In the genomic region with DNA sequence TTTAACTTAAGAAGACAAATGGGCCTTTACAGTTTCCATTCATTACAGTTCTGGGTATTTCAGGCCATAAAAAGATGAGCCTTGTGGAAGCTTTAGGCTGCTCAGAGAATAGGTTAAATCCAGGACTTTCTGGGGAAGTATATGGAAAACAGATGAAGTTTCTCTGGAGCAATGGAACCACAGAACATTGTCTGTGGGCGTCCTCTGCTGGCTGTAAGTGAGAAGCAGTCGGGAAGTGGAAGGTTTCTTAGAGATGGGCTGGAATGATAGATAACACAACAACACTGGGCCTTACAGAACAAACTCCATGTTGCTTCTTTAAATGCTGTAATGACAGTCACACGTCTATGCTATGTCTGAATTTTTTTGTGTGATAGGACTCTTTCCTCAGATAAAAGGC, we compare ENCODE assay signal across 8 mouse cellular contexts. TPM values are rescaled to one million over a fixed set of nuclear protein-coding genes. Genes with fewer than 3 reads are reported as not detected.
A peak's percentile ranks its signal among the peaks of the same experiment; 100 is the strongest.
DNase-seq lines count a peak whose midpoint lies in the region; ATAC-seq lines count a peak whose summit lies in the region.

No protein-coding gene starts in this region.

- H3K4me1 ChIP-seq in midbrain, embryonic 11.5 days (ENCODE audit: control insufficient read depth, insufficient read depth, low read length) = no peaks in the 10 kb centered on the region; the same call in 1 of the 2 replicates
- H3K4me1 ChIP-seq in midbrain, embryonic 16.5 days (ENCODE audit: control insufficient read depth, insufficient read depth, low read length) = no peaks in the 10 kb centered on the region

- peak; percentile 54 for DNase-seq in embryo, embryonic 10 days (ENCODE audit: low spot score)
- no peak for DNase-seq in embryo, embryonic 9.5 days (ENCODE audit: extremely low spot score)
- peak; percentile 82 for DNase-seq in midbrain, embryonic 11.5 days (ENCODE audit: low spot score, missing footprints)
- DNase-seq in cerebellum, adult 9-10 months = peak; percentile 21
- DNase-seq in kidney, postnatal 10 days = peak; percentile 82
- DNase-seq in mesoderm, embryonic 11.5 days (ENCODE audit: low read depth, low spot score) = peak; percentile 31
- no peak for DNase-seq in c-Kit-positive CD71-positive TER-119-positive erythroid progenitor cells, embryonic 14.5 days (ENCODE audit: low spot score)

- no peak overlapping the region for H3K9ac ChIP-seq in midbrain, embryonic 11.5 days (ENCODE audit: low read length)
- no peak overlapping the region for H3K9ac ChIP-seq in midbrain, embryonic 16.5 days (ENCODE audit: low read depth, low read length)

- no peaks in the 10 kb centered on the region for H3K9me3 ChIP-seq in midbrain, embryonic 11.5 days (ENCODE audit: control insufficient read depth, low read length)
- H3K9me3 ChIP-seq in midbrain, embryonic 16.5 days (replicated peaks; ENCODE audit: control insufficient read depth, low read length, poor library complexity, severe bottlenecking) = no peaks in the 10 kb centered on the region

- H3K27ac ChIP-seq in midbrain, embryonic 11.5 days (ENCODE audit: low read depth, low read length) = no peak overlapping the region
- no peak overlapping the region for H3K27ac ChIP-seq in midbrain, embryonic 16.5 days (ENCODE audit: low read length)

- H3K27me3 ChIP-seq in midbrain, embryonic 11.5 days (ENCODE audit: control insufficient read depth, insufficient read depth, low read length) = no peaks in the 10 kb centered on the region
- H3K27me3 ChIP-seq in midbrain, embryonic 16.5 days (ENCODE audit: control insufficient read depth, insufficient read depth, low read depth, low read length) = no peaks in the 10 kb centered on the region

- H3K36me3 ChIP-seq in midbrain, embryonic 11.5 days (ENCODE audit: control insufficient read depth, insufficient read depth, low read length) = no peaks in the 10 kb centered on the region
- no peaks in the 10 kb centered on the region for H3K36me3 ChIP-seq in midbrain, embryonic 16.5 days (ENCODE audit: control insufficient read depth, insufficient read depth, low read length)

- no peak overlapping the region for H3K4me3 ChIP-seq in midbrain, embryonic 11.5 days (ENCODE audit: low read depth, low read length)
- H3K4me3 ChIP-seq in midbrain, embryonic 16.5 days (ENCODE audit: low read depth, low read length) = no peak overlapping the region

- H3K4me2 ChIP-seq in midbrain, embryonic 11.5 days = no peak overlapping the region
- H3K4me2 ChIP-seq in midbrain, embryonic 16.5 days (ENCODE audit: low read length) = no peak overlapping the region

- 29% methylated on average over 3 of the region's 3 CpGs for WGBS in midbrain, embryonic 11.5 days
- WGBS in midbrain, embryonic 16.5 days = 34% methylated on average over 3 of the region's 3 CpGs

- ATAC-seq in midbrain, embryonic 11.5 days (ENCODE audit: low FRiP score) = no peak
- ATAC-seq in midbrain, embryonic 16.5 days = no peak

RNA-seq across cellular contexts. Expression of a gene that starts 10.8 kb away (rescaled TPM):
- polyA plus RNA-seq in midbrain, embryonic 11.5 days (2014; fragmentation: Nextera tagmentation; extraction: Ambion mirVana) = 1.7 and 2.3 TPM in 2 replicates
- polyA plus RNA-seq in midbrain, embryonic 16.5 days (2015; fragmentation: Nextera tagmentation; extraction: Ambion mirVana) = 0.99 and 1.9 TPM in 2 replicates

Comparison
In these comparisons a context has a peak if more than half of its experiments do, and no peak if none do; other contexts are left out.
1. DNase-seq: peak in embryo, embryonic 10 days (single experiment), midbrain, embryonic 11.5 days (single experiment), cerebellum, adult 9-10 months (single experiment), kidney, postnatal 10 days (single experiment) and mesoderm, embryonic 11.5 days (single experiment); none in embryo, embryonic 9.5 days (single experiment) and c-Kit-positive CD71-positive TER-119-positive erythroid progenitor cells, embryonic 14.5 days (single experiment).